Mouse (Mus musculus): ENCODE results near the gene Itgb4. TPM values are rescaled to one million over a fixed set of nuclear protein-coding genes. Genes with fewer than 3 reads are reported as not detected.

The Itgb4 gene
- polyA plus RNA-seq, 1 experiment from 2014 or later = 0.80 TPM

DNA sequence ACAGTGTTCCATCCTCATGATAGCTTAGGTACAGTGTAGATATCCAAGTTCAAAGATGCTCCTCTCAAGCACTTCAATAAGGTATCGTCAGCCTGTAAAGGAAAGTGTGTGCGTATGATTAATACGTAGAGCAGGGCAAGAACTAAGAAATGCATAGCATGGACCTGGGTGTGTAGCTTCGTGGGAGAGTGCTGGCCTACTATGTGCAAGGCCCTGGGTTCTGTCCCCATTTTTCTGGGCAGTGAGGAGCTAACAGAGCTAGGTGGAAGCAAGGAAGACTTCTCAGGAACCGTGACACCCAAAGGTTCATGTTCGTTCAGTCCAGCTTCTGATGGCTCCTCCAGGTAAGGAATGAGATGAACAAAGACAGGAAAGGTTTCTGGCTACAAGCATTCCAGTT, 70.7 kb downstream of the Itgb4 start:
- ATAC-seq (replicated peaks; ENCODE audit: insufficient number of reproducible peaks, low FRiP score, low TSS enrichment) = no peak
- Histone ChIP-seq H3K9ac (ENCODE audit: low read depth, low read length) (no peak overlapping the region), H3K4me2 (no peak overlapping the region), H3K9me3 (replicated peaks; ENCODE audit: control insufficient read depth, low read length) (no peaks in the 10 kb centered on the region), H3K27ac (ENCODE audit: low read depth, low read length) (no peak overlapping the region), H3K27me3 (ENCODE audit: control insufficient read depth, insufficient read depth, low read length) (no peaks in the 10 kb centered on the region), H3K4me1 (ENCODE audit: control insufficient read depth, insufficient read depth, low read length) (peaks cover 3% of the 10 kb centered on the region; the same call in 1 of the 2 replicates), H3K4me3 (ENCODE audit: low read depth, low read length) (no peak overlapping the region), H3K36me3 (ENCODE audit: control insufficient read depth, insufficient read depth, low read length) (peaks cover 46% of the 10 kb centered on the region)
- WGBS (ENCODE audit: insufficient replicate concordance) = 93% methylated on average over 6 of the region's 6 CpGs

DNA sequence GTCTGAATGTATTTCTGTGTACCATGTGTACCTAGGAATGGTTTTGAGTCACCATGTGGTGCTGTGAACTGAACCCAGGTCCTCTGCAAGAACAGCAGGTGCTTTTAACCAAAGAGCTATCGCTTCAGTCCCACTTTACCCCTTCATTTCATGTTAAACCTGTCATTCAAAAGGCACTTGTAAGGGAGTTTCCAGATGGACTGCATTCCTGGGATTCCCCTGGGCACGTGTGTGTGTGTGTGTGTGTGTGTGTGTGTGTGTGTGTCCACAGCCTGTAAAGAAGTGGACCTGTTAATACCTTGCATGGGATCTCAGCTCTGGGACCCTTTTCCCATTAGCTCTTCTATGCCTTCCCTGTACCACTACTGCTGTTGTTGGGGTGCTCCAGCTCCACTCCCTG, 75.1 kb downstream of the Itgb4 start:
- no peaks in the 10 kb centered on the region for H3K9me3 ChIP-seq (replicated peaks; ENCODE audit: control insufficient read depth, low read length)
- H3K27me3 ChIP-seq (ENCODE audit: control insufficient read depth, insufficient read depth, low read length) = no peaks in the 10 kb centered on the region
- H3K9ac ChIP-seq (ENCODE audit: low read depth, low read length) = no peak overlapping the region
- H3K4me2 ChIP-seq = no peak overlapping the region
- WGBS (ENCODE audit: insufficient replicate concordance) = 77% methylated on average over 2 of the region's 2 CpGs
- no peak overlapping the region for H3K4me3 ChIP-seq (ENCODE audit: low read depth, low read length)
- H3K27ac ChIP-seq (ENCODE audit: low read depth, low read length) = no peak overlapping the region
- no peaks in the 10 kb centered on the region for H3K4me1 ChIP-seq (ENCODE audit: control insufficient read depth, insufficient read depth, low read length)
- ATAC-seq (replicated peaks; ENCODE audit: insufficient number of reproducible peaks, low FRiP score, low TSS enrichment) = no peak
- H3K36me3 ChIP-seq (ENCODE audit: control insufficient read depth, insufficient read depth, low read length) = peaks cover 63% of the 10 kb centered on the region

DNA sequence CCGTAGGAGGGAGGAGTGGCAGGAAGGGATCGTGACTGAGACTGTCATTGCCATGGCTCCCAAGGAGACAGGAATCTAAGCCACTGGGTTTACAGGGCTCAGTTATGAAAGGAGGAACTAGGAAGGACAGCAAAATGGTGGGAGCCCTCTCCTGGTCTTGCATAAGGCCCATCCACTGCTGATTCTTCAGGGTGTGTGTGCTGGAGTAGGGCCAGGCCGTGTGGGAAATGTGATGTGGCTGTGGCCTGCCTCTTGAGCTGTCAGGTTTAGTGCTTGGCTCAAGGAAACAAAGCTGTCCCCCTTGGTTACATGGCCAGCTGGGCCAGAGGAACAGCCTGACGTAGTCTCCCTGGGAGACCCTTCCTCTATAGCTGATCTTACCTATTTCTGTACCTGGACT, 75.7 kb downstream of the Itgb4 start:
- no peaks in the 10 kb centered on the region for H3K27me3 ChIP-seq (ENCODE audit: control insufficient read depth, insufficient read depth, low read length)
- no peak for ATAC-seq (replicated peaks; ENCODE audit: insufficient number of reproducible peaks, low FRiP score, low TSS enrichment)
- peaks cover 69% of the 10 kb centered on the region for H3K36me3 ChIP-seq (ENCODE audit: control insufficient read depth, insufficient read depth, low read length)
- WGBS (ENCODE audit: insufficient replicate concordance) = 86% methylated on average over 4 of the region's 4 CpGs
- no peak overlapping the region for H3K27ac ChIP-seq (ENCODE audit: low read depth, low read length)
- H3K9ac ChIP-seq (ENCODE audit: low read depth, low read length) = no peak overlapping the region
- no peak overlapping the region for H3K4me2 ChIP-seq
- no peaks in the 10 kb centered on the region for H3K9me3 ChIP-seq (replicated peaks; ENCODE audit: control insufficient read depth, low read length)
- no peak overlapping the region for H3K4me3 ChIP-seq (ENCODE audit: low read depth, low read length)
- no peaks in the 10 kb centered on the region for H3K4me1 ChIP-seq (ENCODE audit: control insufficient read depth, insufficient read depth, low read length)

DNA sequence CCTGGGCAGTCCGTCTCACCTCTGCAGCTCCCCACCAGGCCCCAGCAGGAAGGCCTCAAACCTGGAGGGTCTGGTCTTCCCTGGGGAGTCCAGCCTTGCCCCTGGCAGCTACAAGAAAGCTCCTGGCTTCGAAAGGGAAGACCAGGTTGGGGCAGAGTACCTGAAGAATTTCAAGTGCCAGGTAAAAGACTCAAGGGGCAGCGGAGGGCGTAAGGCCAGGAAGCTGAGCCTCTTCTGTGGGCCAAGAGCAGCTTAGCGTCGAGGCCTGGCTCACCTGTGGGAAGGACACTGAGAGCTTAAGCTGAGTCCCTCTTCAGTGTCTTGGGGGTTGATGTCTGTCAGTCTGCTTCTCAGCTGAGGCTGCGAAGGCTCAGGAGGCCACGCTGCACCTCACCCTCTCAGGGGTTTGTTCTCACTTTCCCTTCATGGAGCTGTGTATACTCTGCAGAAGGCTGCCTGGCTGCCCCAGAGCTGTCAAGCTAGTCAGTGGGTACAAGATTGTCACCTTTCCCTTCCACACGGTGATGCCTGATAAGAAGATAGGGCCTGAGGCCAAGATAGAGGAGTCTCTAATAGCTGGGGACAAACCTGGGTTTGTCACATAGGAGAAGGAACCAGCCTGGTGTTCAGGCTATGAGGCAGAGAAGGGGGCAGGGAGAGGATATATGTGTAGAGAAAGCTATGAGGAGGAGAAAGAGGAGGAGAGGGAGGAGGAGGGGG, 79.2 kb downstream of the Itgb4 start:
- H3K4me3 ChIP-seq (ENCODE audit: low read depth, low read length) = no peak overlapping the region
- H3K9ac ChIP-seq (ENCODE audit: low read depth, low read length) = no peak overlapping the region
- no peaks in the 10 kb centered on the region for H3K27me3 ChIP-seq (ENCODE audit: control insufficient read depth, insufficient read depth, low read length)
- H3K9me3 ChIP-seq (replicated peaks; ENCODE audit: control insufficient read depth, low read length) = no peaks in the 10 kb centered on the region
- no peak overlapping the region for H3K27ac ChIP-seq (ENCODE audit: low read depth, low read length)
- peaks cover 19% of the 10 kb centered on the region for H3K4me1 ChIP-seq (ENCODE audit: control insufficient read depth, insufficient read depth, low read length)
- 87% methylated on average over 9 of the region's 9 CpGs for WGBS (ENCODE audit: insufficient replicate concordance)
- H3K4me2 ChIP-seq = no peak overlapping the region
- ATAC-seq (replicated peaks; ENCODE audit: insufficient number of reproducible peaks, low FRiP score, low TSS enrichment) = no peak
- peaks cover 72% of the 10 kb centered on the region for H3K36me3 ChIP-seq (ENCODE audit: control insufficient read depth, insufficient read depth, low read length)

DNA sequence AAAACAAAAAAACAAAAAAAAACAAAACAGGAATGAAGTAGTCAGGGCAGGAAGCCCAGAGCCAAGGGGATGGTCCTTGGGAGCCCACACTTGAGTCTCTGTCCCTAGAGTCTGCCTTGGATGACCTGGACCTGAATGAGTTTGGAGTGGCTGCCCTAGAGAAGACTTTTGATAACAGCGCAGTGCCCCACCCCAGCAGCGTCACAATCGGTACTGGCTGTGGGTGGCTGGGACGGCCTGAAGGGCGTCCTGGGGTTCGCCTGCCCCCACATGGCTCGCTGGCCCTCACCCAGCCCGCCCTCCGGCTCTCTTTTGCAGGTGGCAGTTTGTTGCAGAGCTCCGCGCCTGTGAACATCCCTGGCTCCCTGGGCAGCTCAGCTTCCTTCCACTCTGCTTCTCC, 81.4 kb downstream of the Itgb4 start:
- no peak for ATAC-seq (replicated peaks; ENCODE audit: insufficient number of reproducible peaks, low FRiP score, low TSS enrichment)
- H3K9ac ChIP-seq (ENCODE audit: low read depth, low read length) = no peak overlapping the region
- WGBS (ENCODE audit: insufficient replicate concordance) = 84% methylated on average over 11 of the region's 11 CpGs
- peaks cover 19% of the 10 kb centered on the region for H3K4me1 ChIP-seq (ENCODE audit: control insufficient read depth, insufficient read depth, low read length)
- H3K4me3 ChIP-seq (ENCODE audit: low read depth, low read length) = no peak overlapping the region
- no peak overlapping the region for H3K4me2 ChIP-seq
- no peaks in the 10 kb centered on the region for H3K27me3 ChIP-seq (ENCODE audit: control insufficient read depth, insufficient read depth, low read length)
- no peaks in the 10 kb centered on the region for H3K9me3 ChIP-seq (replicated peaks; ENCODE audit: control insufficient read depth, low read length)
- H3K36me3 ChIP-seq (ENCODE audit: control insufficient read depth, insufficient read depth, low read length) = peaks cover 63% of the 10 kb centered on the region
- H3K27ac ChIP-seq (ENCODE audit: low read depth, low read length) = no peak overlapping the region

DNA sequence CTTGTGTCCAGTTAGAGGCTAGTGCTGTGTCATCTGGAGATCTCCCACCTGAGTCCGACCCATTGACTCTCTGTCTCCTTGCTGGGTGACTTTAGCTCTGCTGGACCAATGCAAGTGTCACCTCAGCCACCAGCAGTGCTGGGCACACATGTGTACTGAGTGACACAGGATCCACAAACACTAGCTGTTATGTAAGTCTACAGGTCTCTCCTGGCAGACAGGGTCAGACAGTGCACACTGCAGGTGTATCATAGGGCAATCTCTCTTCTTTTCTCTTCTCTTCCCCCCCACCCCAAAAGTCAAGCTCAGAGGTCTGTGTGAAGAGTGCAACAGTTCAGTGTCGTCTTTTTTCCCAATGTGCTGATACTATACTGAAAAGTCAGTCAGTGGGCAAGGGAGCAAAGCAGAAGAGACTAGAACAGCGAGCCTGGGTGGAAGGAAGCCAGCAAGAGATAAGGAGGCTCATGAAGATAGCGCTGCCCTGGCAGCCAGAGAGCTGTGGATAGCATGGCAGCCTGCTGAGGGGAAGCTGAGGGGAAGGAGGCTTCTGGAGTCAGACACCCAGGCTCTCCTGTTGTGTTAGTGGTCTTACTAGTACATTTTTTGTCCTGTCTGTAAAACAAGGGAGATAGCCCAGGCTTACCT, 82.8 kb downstream of the Itgb4 start:
- no peak overlapping the region for H3K4me3 ChIP-seq (ENCODE audit: low read depth, low read length)
- 35% methylated on average over 4 of the region's 4 CpGs for WGBS (ENCODE audit: insufficient replicate concordance)
- no peak overlapping the region for H3K4me2 ChIP-seq
- H3K4me1 ChIP-seq (ENCODE audit: control insufficient read depth, insufficient read depth, low read length) = peaks cover 19% of the 10 kb centered on the region
- no peak for ATAC-seq (replicated peaks; ENCODE audit: insufficient number of reproducible peaks, low FRiP score, low TSS enrichment)
- H3K9ac ChIP-seq (ENCODE audit: low read depth, low read length) = no peak overlapping the region
- H3K36me3 ChIP-seq (ENCODE audit: control insufficient read depth, insufficient read depth, low read length) = peaks cover 70% of the 10 kb centered on the region
- no peaks in the 10 kb centered on the region for H3K9me3 ChIP-seq (replicated peaks; ENCODE audit: control insufficient read depth, low read length)
- no peaks in the 10 kb centered on the region for H3K27me3 ChIP-seq (ENCODE audit: control insufficient read depth, insufficient read depth, low read length)
- peak overlapping the region; percentile 35; the same call in 1 of the 2 replicates for H3K27ac ChIP-seq (ENCODE audit: low read depth, low read length)

Other genes starting within 250 kb of the Itgb4 start
- 22.9 and 25.1 TPM in 2 replicates for gene Tmem94, start 209.3 kb upstream of the Itgb4 start, polyA plus RNA-seq (2014; fragmentation: Nextera tagmentation; extraction: Ambion mirVana)
- gene Caskin2, start 161.1 kb upstream of the Itgb4 start, polyA plus RNA-seq (2014; fragmentation: Nextera tagmentation; extraction: Ambion mirVana) = 17.4 and 18.1 TPM in 2 replicates
- gene Tsen54, start 160.0 kb upstream of the Itgb4 start, polyA plus RNA-seq (2014; fragmentation: Nextera tagmentation; extraction: Ambion mirVana) = 20.8 TPM in 2 replicates
- gene Llgl2, start 150.7 kb upstream of the Itgb4 start, polyA plus RNA-seq (2014; fragmentation: Nextera tagmentation; extraction: Ambion mirVana) = 21.5 and 22.4 TPM in 2 replicates
- gene Myo15b, start 116.3 kb upstream of the Itgb4 start, polyA plus RNA-seq (2014; fragmentation: Nextera tagmentation; extraction: Ambion mirVana) = 0.06 and 0.39 TPM in 2 replicates
- gene Smim5, start 74.7 kb upstream of the Itgb4 start, polyA plus RNA-seq (2014; fragmentation: Nextera tagmentation; extraction: Ambion mirVana) = 19.6 and 21.8 TPM in 2 replicates
- gene Smim6, start 62.7 kb upstream of the Itgb4 start, polyA plus RNA-seq (2014; fragmentation: Nextera tagmentation; extraction: Ambion mirVana) = 0.46 and 1.2 TPM in 2 replicates
- 27.9 and 28.3 TPM in 2 replicates for gene Sap30bp, start 41.4 kb upstream of the Itgb4 start, polyA plus RNA-seq (2014; fragmentation: Nextera tagmentation; extraction: Ambion mirVana)
- gene Recql5, start 41.2 kb upstream of the Itgb4 start, polyA plus RNA-seq (2014; fragmentation: Nextera tagmentation; extraction: Ambion mirVana) = 12.3 and 13.0 TPM in 2 replicates
- 137 and 151 TPM in 2 replicates for gene Galk1, start 38.0 kb downstream of the Itgb4 start, polyA plus RNA-seq (2014; fragmentation: Nextera tagmentation; extraction: Ambion mirVana)
- 734 and 757 TPM in 2 replicates for gene H3f3b, start 53.3 kb downstream of the Itgb4 start, polyA plus RNA-seq (2014; fragmentation: Nextera tagmentation; extraction: Ambion mirVana)
- gene Unk, start 55.6 kb downstream of the Itgb4 start, polyA plus RNA-seq (2014; fragmentation: Nextera tagmentation; extraction: Ambion mirVana) = 18.7 and 20.0 TPM in 2 replicates
- gene Unc13d, start 103.3 kb downstream of the Itgb4 start, polyA plus RNA-seq (2014; fragmentation: Nextera tagmentation; extraction: Ambion mirVana) = 2.3 and 2.6 TPM in 2 replicates
- 129 and 144 TPM in 2 replicates for gene Wbp2, start 112.3 kb downstream of the Itgb4 start, polyA plus RNA-seq (2014; fragmentation: Nextera tagmentation; extraction: Ambion mirVana)
- 38.3 and 40.2 TPM in 2 replicates for gene Trim47, start 152.5 kb downstream of the Itgb4 start, polyA plus RNA-seq (2014; fragmentation: Nextera tagmentation; extraction: Ambion mirVana)
- 3.9 and 4.5 TPM in 2 replicates for gene Trim65, start 156.4 kb downstream of the Itgb4 start, polyA plus RNA-seq (2014; fragmentation: Nextera tagmentation; extraction: Ambion mirVana)
- 109 and 116 TPM in 2 replicates for gene Mrpl38, start 164.2 kb downstream of the Itgb4 start, polyA plus RNA-seq (2014; fragmentation: Nextera tagmentation; extraction: Ambion mirVana)
- 20.3 and 20.6 TPM in 2 replicates for gene Fbf1, start 193.5 kb downstream of the Itgb4 start, polyA plus RNA-seq (2014; fragmentation: Nextera tagmentation; extraction: Ambion mirVana)
- gene Ten1, start 224.1 kb downstream of the Itgb4 start, polyA plus RNA-seq (2014; fragmentation: Nextera tagmentation; extraction: Ambion mirVana) = 74.0 and 76.4 TPM in 2 replicates
- 29.3 and 32.3 TPM in 2 replicates for gene Acox1, start 224.3 kb downstream of the Itgb4 start, polyA plus RNA-seq (2014; fragmentation: Nextera tagmentation; extraction: Ambion mirVana)